Mouse (Mus musculus) hindbrain, postnatal 0 days (tissue): ENCODE results near the gene Rabepk. TPM values are rescaled to one million over a fixed set of nuclear protein-coding genes. Genes with fewer than 3 reads are reported as not detected.

Source experiments
- ATAC-seq: fragments of 200-750 bp; cut with Nextera tagmentation; 2 replicates; pipeline ENCODE4 v1.8.0; 2017; ENCODE audit warnings: mild to moderate bottlenecking, moderate TSS enrichment, moderate library complexity
- DNase-seq: peaks from one replicate; pipeline ENCODE4 v3.0.0-alpha.2; 2015; ENCODE audit warnings: low spot score
- H3K27ac ChIP-seq: fragments of 300-500 bp; sonication (generic); 2 replicates; pipeline ENCODE4 v1.5.1; 2014; ENCODE audit warnings: mild to moderate bottlenecking
- H3K27me3 ChIP-seq: fragments of 300-500 bp; sonication (generic); 2 replicates; pipeline ENCODE4 v1.6.1; 2014; ENCODE audit warnings: low read length, mixed read lengths; ENCODE audit not compliant: insufficient read depth
- H3K36me3 ChIP-seq: fragments of 300-500 bp; sonication (generic); 2 replicates; pipeline ENCODE4 v1.6.1; 2014; ENCODE audit warnings: low read length, mixed read lengths; ENCODE audit not compliant: insufficient read depth
- H3K4me1 ChIP-seq: fragments of 300-500 bp; sonication (generic); 2 replicates; pipeline ENCODE4 v1.6.1; 2014; ENCODE audit warnings: antibody characterized with exemption, low read length, mixed read lengths; ENCODE audit not compliant: insufficient read depth
- H3K4me2 ChIP-seq: fragments of 300-500 bp; sonication (generic); 2 replicates; pipeline ENCODE4 v1.6.1; 2014; ENCODE audit warnings: low read depth, mild to moderate bottlenecking, low read length, moderate library complexity, mixed read lengths
- H3K4me3 ChIP-seq: fragments of 300-500 bp; sonication (generic); 2 replicates; pipeline ENCODE4 v1.5.1; 2014; ENCODE audit warnings: low read length
- H3K9ac ChIP-seq: fragments of 300-500 bp; sonication (generic); replicated peaks from 2 replicates; pipeline ENCODE4 v1.6.1; 2014; ENCODE audit warnings: mild to moderate bottlenecking, low read length, moderate library complexity, mixed read lengths
- H3K9me3 ChIP-seq: fragments of 300-500 bp; sonication (generic); 2 replicates; pipeline ENCODE4 v1.6.1; 2016; ENCODE audit warnings: low read length, mixed read lengths
- CTCF ChIP-seq: IDR thresholded peaks from 2 replicates; pipeline ENCODE4 v1.5.1; 2016; ENCODE audit warnings: antibody characterized with exemption, control low read depth, low read depth
- WGBS: fragments of 180-500 bp; shearing (Covaris S2); extraction: QIAGEN DNeasy Blood & Tissue Kit; methylation state at CpG from one replicate; pipeline ENCODE4 v1.1.7; 2014; 5-methylcytosine and 5-hydroxymethylcytosine counted together
- polyA plus RNA-seq: library from polyadenylated mRNA; unstranded; fragments of >200 nt; fragmentation: Nextera tagmentation; extraction: Ambion mirVana; gene quantifications from 2 replicates; pipeline ENCODE4 v1.2.1, GENCODE M21; 2015
- total RNA-seq: library from RNA; depleted of rRNA; stranded (reverse); fragments of >200 nt; gene quantifications from 2 replicates; pipeline ENCODE4 v1.2.3, GENCODE M21; 2014; rRNA removed

The Rabepk gene
- total and polyA plus RNA-seq, 2 experiments from 2014 or later: 19.0 to 28.8 TPM

DNA sequence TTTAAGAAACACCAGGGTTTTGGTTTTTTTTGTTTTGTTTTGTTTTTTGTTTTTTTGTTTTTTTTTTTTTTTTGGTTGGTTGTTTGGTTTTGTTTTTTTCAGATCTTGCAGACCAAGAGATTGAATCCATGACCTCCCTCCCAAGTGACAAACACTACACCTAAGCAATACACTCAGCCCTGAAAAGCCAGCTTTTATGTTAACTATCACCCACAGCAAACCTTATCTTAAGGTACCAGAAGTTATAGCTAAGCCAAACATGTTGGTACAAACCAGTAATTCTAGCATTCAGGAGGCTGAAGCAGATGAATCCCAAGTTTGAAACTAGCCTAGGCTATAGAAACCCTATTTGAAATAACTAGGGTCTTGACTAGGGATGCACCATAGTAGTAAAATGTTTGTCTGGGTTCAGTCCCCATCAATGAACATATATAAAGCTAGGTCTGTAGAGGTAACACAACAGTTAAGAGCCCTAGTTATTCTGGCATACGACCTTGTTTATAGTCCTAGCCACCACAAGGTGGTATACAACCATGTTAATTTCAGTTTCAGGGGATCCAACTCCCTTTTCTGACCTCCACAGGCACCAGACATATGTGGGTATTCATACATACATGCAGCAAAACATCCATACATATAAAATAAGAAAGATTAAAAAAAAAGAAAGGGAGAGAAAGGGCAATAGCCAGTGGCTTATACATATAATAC, 59.9 kb downstream of the Rabepk start:
- H3K9ac ChIP-seq: no peak overlapping the region
- ATAC-seq: no peak
- no peak for TF ChIP-seq CTCF

DNA sequence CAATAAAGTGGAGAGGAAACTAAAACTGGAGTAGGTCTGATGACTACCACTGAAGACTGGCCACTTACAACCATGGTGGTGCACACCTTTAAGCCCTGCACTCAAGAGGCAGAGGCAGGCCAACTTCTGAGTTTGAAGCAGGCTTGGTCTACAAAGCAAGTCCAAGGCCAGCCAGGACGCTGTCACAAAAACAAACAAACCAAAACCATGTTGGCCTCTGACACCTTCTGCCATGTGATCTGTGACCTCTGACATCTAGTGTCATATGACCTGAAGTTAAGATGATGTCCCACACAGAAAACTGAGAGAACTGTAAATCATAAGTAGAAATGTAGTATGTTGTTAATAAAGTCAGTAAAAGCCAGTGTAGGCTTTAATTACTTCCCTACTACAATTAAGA, 61.8 kb downstream of the Rabepk start:
- 77% methylated on average over 1 of the region's 1 CpGs for WGBS
- no peak for TF ChIP-seq CTCF
- no peak for ATAC-seq

More for the DNA sequence above, 59.9 kb downstream of the Rabepk start:
- no peak for DNase-seq
- H3K27me3 ChIP-seq: no peaks in the 10 kb centered on the region
- H3K36me3 ChIP-seq: no peaks in the 10 kb centered on the region
- no peaks in the 10 kb centered on the region for H3K9me3 ChIP-seq
- no peaks in the 10 kb centered on the region for H3K4me1 ChIP-seq
- H3K4me2 ChIP-seq: no peak overlapping the region
- no peak overlapping the region for H3K4me3 ChIP-seq
- H3K27ac ChIP-seq: no peak overlapping the region
- WGBS: 86% methylated on average over 1 of the region's 1 CpGs

DNA sequence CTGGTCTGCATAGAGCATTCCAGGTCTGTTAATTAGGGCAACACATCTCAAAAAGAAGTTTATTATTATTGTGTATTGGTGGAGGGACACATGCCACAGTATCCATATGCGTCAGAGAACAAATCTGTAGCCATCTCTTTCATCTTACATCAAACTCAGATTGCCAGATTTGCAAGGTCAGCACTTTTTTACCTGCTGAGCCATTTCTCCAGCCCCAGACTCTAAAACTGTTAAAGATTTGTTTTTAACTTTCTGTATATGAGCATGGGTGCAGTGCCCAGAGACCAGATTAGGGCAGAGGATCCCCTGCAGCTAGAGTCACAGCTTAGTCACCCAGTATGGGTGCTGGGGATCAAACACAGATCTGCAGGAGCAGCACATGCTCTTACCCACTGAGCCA, 63.1 kb downstream of the Rabepk start:
- Histone ChIP-seq H3K36me3 (no peaks in the 10 kb centered on the region), H3K4me2 (no peak overlapping the region), H3K27ac (no peak overlapping the region), H3K9me3 (no peaks in the 10 kb centered on the region), H3K4me3 (no peak overlapping the region), H3K9ac (no peak overlapping the region), H3K4me1 (no peaks in the 10 kb centered on the region), H3K27me3 (no peaks in the 10 kb centered on the region)
- no peak for TF ChIP-seq CTCF
- WGBS: 91% methylated on average over 1 of the region's 1 CpGs
- DNase-seq: no peak
- ATAC-seq: no peak

More for the DNA sequence above, 61.8 kb downstream of the Rabepk start:
- no peak overlapping the region for H3K27ac ChIP-seq
- no peak overlapping the region for H3K4me2 ChIP-seq
- H3K27me3 ChIP-seq: no peaks in the 10 kb centered on the region
- H3K4me1 ChIP-seq: no peaks in the 10 kb centered on the region
- no peak overlapping the region for H3K4me3 ChIP-seq
- H3K9ac ChIP-seq: no peak overlapping the region
- no peak for DNase-seq
- H3K36me3 ChIP-seq: no peaks in the 10 kb centered on the region
- H3K9me3 ChIP-seq: no peaks in the 10 kb centered on the region

Other genes with a start within 250 kb of the Rabepk start
- gene Gapvd1, start 44.7 kb downstream of the Rabepk start, total RNA-seq: 71.2 and 74.0 TPM in 2 replicates
- gene Gapvd1, start 44.7 kb downstream of the Rabepk start, polyA plus RNA-seq: 79.8 and 80.8 TPM in 2 replicates
- 148 and 186 TPM in 2 replicates for gene Hspa5, start 27.9 kb downstream of the Rabepk start, total RNA-seq
- 321 and 322 TPM in 2 replicates for gene Hspa5, start 27.9 kb downstream of the Rabepk start, polyA plus RNA-seq
- 94.9 and 112 TPM in 2 replicates for gene Fbxw2, start 26.4 kb upstream of the Rabepk start, total RNA-seq
- gene Fbxw2, start 26.4 kb upstream of the Rabepk start, polyA plus RNA-seq: 111 and 118 TPM in 2 replicates
- gene Gm34653, start 33.1 kb upstream of the Rabepk start, total RNA-seq: 0.16 TPM in 1 of 2 replicates, not detected in the other
- gene Gm34653, start 33.1 kb upstream of the Rabepk start, polyA plus RNA-seq: 0.09 TPM in 1 of 2 replicates, not detected in the other
- 0.26 and 0.65 TPM in 2 replicates for gene Cutal, start 74.5 kb upstream of the Rabepk start, total RNA-seq
- gene Cutal, start 74.5 kb upstream of the Rabepk start, polyA plus RNA-seq: 0.20 and 0.37 TPM in 2 replicates
- 37.6 and 39.4 TPM in 2 replicates for gene Psmd5, start 75.1 kb upstream of the Rabepk start, total RNA-seq
- gene Psmd5, start 75.1 kb upstream of the Rabepk start, polyA plus RNA-seq: 74.6 and 80.0 TPM in 2 replicates
- 1.7 and 2.5 TPM in 2 replicates for gene Phf19, start 114.1 kb upstream of the Rabepk start, total RNA-seq
- gene Phf19, start 114.1 kb upstream of the Rabepk start, polyA plus RNA-seq: 1.3 and 3.1 TPM in 2 replicates
- 1.0 and 2.6 TPM in 2 replicates for gene Traf1, start 161.9 kb upstream of the Rabepk start, total RNA-seq
- 3.4 and 3.9 TPM in 2 replicates for gene Traf1, start 161.9 kb upstream of the Rabepk start, polyA plus RNA-seq